In genomic region chr10:69536372-69537075, GRCm38 (mm10) we compare ENCODE assay signal across 9 mouse cellular contexts.
DNase-seq lines count a peak whose midpoint lies in the region; ATAC-seq lines count a peak whose summit lies in the region.
"Had no signal": no experiment of that assay in that cellular context is flagged by ENCODE, and none has a peak within 500 bp of the region (broad histone marks: within the 10 kb centered on the region; RNA-seq: fewer than 3 reads in every experiment).

No protein-coding gene starts in this region.

- no peaks in the 10 kb centered on the region for H3K9me3 ChIP-seq in kidney, embryonic 14.5 days (ENCODE audit: control insufficient read depth, low read length)
- H3K9me3 ChIP-seq in forebrain, embryonic 14.5 days (replicated peaks; ENCODE audit: control insufficient read depth, low read length) = no peaks in the 10 kb centered on the region
- no peaks in the 10 kb centered on the region for H3K9me3 ChIP-seq in midbrain, embryonic 14.5 days (ENCODE audit: control insufficient read depth, low read length)
- H3K9me3 ChIP-seq: liver, embryonic 15.5 days had no signal

- peak overlapping the region; percentile 57; the same call in 1 of the 2 replicates for H3K4me3 ChIP-seq in kidney, embryonic 14.5 days (ENCODE audit: low read length)
- H3K4me3 ChIP-seq in forebrain, embryonic 14.5 days (ENCODE audit: low read depth, low read length) = peak overlapping the region; percentile 48
- H3K4me3 ChIP-seq in midbrain, embryonic 14.5 days (replicated peaks; ENCODE audit: low read depth, low read length) = peak overlapping the region; percentile 64
- H3K4me3 ChIP-seq: liver, embryonic 15.5 days had no signal

- H3K9ac ChIP-seq in kidney, embryonic 14.5 days (ENCODE audit: low read depth, low read length) = no peak overlapping the region
- H3K9ac ChIP-seq in forebrain, embryonic 14.5 days (ENCODE audit: low read length) = peak overlapping the region; percentile 72
- H3K9ac ChIP-seq in midbrain, embryonic 14.5 days (replicated peaks; ENCODE audit: low read length) = peak overlapping the region; percentile 80
- H3K9ac ChIP-seq: liver, embryonic 15.5 days had no signal

- H3K4me2 ChIP-seq in kidney, embryonic 14.5 days (replicated peaks; ENCODE audit: low read depth, low read length) = peak overlapping the region; percentile 71; the same call in 1 of the 2 replicates
- peak overlapping the region; percentile 53 for H3K4me2 ChIP-seq in forebrain, embryonic 14.5 days (ENCODE audit: low read length)
- H3K4me2 ChIP-seq in midbrain, embryonic 14.5 days (ENCODE audit: low read length) = peak overlapping the region; percentile 76
- H3K4me2 ChIP-seq: liver, embryonic 15.5 days had no signal

- peaks cover 17% of the 10 kb centered on the region; the same call in 1 of the 2 replicates for H3K4me1 ChIP-seq in kidney, embryonic 14.5 days (ENCODE audit: control insufficient read depth, insufficient read depth, low read length)
- H3K4me1 ChIP-seq in forebrain, embryonic 14.5 days (ENCODE audit: control insufficient read depth, insufficient read depth, low read length) = peaks cover 6% of the 10 kb centered on the region; the same call in 1 of the 2 replicates
- peaks cover 28% of the 10 kb centered on the region for H3K4me1 ChIP-seq in midbrain, embryonic 14.5 days (ENCODE audit: control insufficient read depth, insufficient read depth, low read length)
- H3K4me1 ChIP-seq: liver, embryonic 15.5 days had no signal

- no peak for DNase-seq in kidney, adult 11 months
- peak; percentile 56 for DNase-seq in NIH3T3 (ENCODE audit: low read depth)
- DNase-seq in forebrain, embryonic 14.5 days (ENCODE audit: low spot score) = no peak
- peak; percentile 47 for DNase-seq in midbrain, embryonic 14.5 days
- DNase-seq in embryo, embryonic 11 days = no peak
- no peak for DNase-seq in thymus, postnatal 36 days
- no peak for DNase-seq in frontal cortex, postnatal 25 days (ENCODE audit: low spot score in 2 of 2)

- H3K27ac ChIP-seq in kidney, embryonic 14.5 days (ENCODE audit: low read depth, low read length) = no peak overlapping the region
- peak overlapping the region; percentile 86; the same call in 1 of the 2 replicates for H3K27ac ChIP-seq in forebrain, embryonic 14.5 days (ENCODE audit: low read depth, low read length)
- H3K27ac ChIP-seq in midbrain, embryonic 14.5 days (replicated peaks; ENCODE audit: low read depth, low read length) = peak overlapping the region; percentile 96
- H3K27ac ChIP-seq: liver, embryonic 15.5 days had no signal

- no peaks in the 10 kb centered on the region for H3K36me3 ChIP-seq in kidney, embryonic 14.5 days (ENCODE audit: control insufficient read depth, insufficient read depth, low read length)
- H3K36me3 ChIP-seq in forebrain, embryonic 14.5 days (ENCODE audit: control insufficient read depth, insufficient read depth, low read length) = no peaks in the 10 kb centered on the region
- H3K36me3 ChIP-seq in midbrain, embryonic 14.5 days (ENCODE audit: control insufficient read depth, insufficient read depth, low read length) = 0 out of 2 replicates have a peak, but pooled peaks cover 5% of the 10 kb centered on the region
- H3K36me3 ChIP-seq: liver, embryonic 15.5 days had no signal

- ATAC-seq in kidney, embryonic 14.5 days (ENCODE audit: low FRiP score, low TSS enrichment) = no peak
- no peak for ATAC-seq in forebrain, embryonic 14.5 days
- ATAC-seq in midbrain, embryonic 14.5 days (ENCODE audit: low FRiP score, low TSS enrichment) = no peak

- WGBS in kidney, embryonic 14.5 days = 59% methylated on average over 9 of the region's 9 CpGs
- WGBS in forebrain, embryonic 14.5 days = 85% methylated on average over 9 of the region's 9 CpGs
- 58% methylated on average over 9 of the region's 9 CpGs for WGBS in midbrain, embryonic 14.5 days

- no peaks in the 10 kb centered on the region for H3K27me3 ChIP-seq in kidney, embryonic 14.5 days (ENCODE audit: control insufficient read depth, insufficient read depth, low read length)
- no peaks in the 10 kb centered on the region for H3K27me3 ChIP-seq in forebrain, embryonic 14.5 days (replicated peaks; ENCODE audit: control insufficient read depth, insufficient read depth, low read length)
- no peaks in the 10 kb centered on the region for H3K27me3 ChIP-seq in midbrain, embryonic 14.5 days (ENCODE audit: control insufficient read depth, insufficient read depth, low read length)
- H3K27me3 ChIP-seq: liver, embryonic 15.5 days had no signal

Comparison
In these comparisons a context has a peak if more than half of its experiments do, and no peak if none do; other contexts are left out.
1. DNase-seq: peak in NIH3T3 (single experiment) and midbrain, embryonic 14.5 days (single experiment); none in kidney, adult 11 months (single experiment), forebrain, embryonic 14.5 days (single experiment), embryo, embryonic 11 days (single experiment), thymus, postnatal 36 days (0 of 2) and frontal cortex, postnatal 25 days (0 of 2).
2. Peak in every context shown above with its lines, with median percentiles within 50 percentile points of each other: H3K4me2 ChIP-seq and H3K4me3 ChIP-seq.